Mouse (Mus musculus): ENCODE results near the gene Nifk.

DNA sequence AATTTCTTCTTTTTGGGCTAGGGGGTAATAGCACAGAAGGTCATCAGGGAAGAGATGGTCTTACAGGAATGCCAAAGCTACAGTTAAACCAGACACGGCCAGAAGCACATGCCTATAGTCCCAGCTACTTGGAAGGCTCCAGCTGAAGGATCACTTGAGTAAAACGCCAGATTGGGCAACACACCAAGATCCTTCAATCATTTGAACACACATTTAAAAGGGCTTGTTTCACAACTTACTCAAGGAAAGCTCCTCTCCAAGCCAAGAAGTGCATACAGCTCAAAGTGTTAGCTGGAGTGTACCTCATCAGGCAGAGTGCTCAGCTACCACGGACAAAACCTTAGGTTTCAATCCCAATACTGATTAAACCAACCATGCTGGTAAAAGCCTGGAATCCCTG, 25.0 kb upstream of the Nifk start:
- no peak for TF ChIP-seq POLR2A (IDR thresholded peaks at IDR 0.05; ENCODE audit: borderline replicate concordance, control insufficient read depth, low read depth, low read length)
- TF ChIP-seq CTCF (IDR thresholded peaks at IDR 0.05; ENCODE audit: control insufficient read depth, insufficient read depth, low read length), result no peak

Data from bone marrow, adult 2 months (tissue).